Mouse (Mus musculus) heart, adult 9 months (tissue): ENCODE measurements around the gene Il5.

ENCODE experiments used
- DNase-seq, 2 experiments: peaks; one replicate each; pipeline ENCODE4 v3.0.0; 2022; ENCODE audit warnings: low spot score in 2 of 2

The Il5 gene

GRCm38 (mm10) chr11:53770125-53770791 lies 49.7 kb downstream of the Il5 start:
- DNase-seq: peak; percentile 80 to 86

GRCm38 (mm10) chr11:53771001-53771744 lies 50.6 kb downstream of the Il5 start:
- no peak for DNase-seq

- no peak for DNase-seq
These were observed 51.9 kb downstream of the Il5 start for GRCm38 (mm10) chr11:53772536-53772935.

GRCm38 (mm10) chr11:53773087-53773486 lies 52.5 kb downstream of the Il5 start, which contains the start of gene Gm17334:
Gene Gm17334, minus strand, starts transcription at chr11:53773187.
- DNase-seq: no peak

GRCm38 (mm10) chr11:53773641-53774360 lies 53.2 kb downstream of the Il5 start:
- no peak for DNase-seq
